Mouse (Mus musculus): ENCODE results near the gene Fam129a. TPM values are rescaled to one million over a fixed set of nuclear protein-coding genes. Genes with fewer than 3 reads are reported as not detected.
A peak's percentile ranks its signal among the peaks of the same experiment; 100 is the strongest.

The Fam129a gene
- total and polyA plus RNA-seq, 2 experiments from 2014 or later = 1.7 to 2.6 TPM

DNA sequence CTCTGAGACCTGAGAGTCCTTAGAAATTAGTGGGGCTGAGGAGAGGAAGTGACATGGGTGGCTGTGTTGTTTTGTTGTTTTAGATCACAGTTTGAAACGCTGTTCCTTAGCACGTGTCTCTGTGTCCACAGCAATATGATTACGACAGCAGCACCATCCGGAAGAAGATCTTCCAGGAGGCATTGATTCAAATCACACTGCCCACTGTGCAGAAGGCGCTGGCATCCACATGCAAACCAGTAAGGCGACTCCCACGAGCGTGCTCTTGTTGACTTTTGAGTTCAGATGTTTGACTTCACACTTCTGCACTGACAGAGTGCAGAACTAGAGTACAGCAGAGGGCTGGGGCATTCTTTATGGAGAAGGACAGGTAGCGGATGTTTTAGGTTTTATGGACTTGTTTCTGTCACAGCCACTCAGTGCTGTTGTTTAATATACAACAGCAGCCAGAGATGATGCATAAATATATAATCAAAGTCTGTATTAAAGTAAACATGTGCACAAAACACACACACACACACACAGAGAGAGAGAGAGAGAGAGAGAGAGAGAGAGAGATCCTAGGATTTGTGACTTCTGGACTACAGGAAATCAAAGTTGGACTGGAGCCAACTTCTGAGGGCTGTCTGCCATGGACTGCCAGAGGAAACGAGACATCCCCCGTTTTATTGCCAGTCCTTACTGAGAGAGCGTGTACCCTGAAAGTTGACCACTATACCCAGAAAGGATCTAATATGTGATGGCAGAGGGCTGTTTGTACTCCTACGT lies 138.2 kb downstream of the Fam129a start:
- Histone ChIP-seq H3K4me3 (ENCODE audit: low read length) (no peak overlapping the region), H3K27ac (no peak overlapping the region), H3K4me2 (ENCODE audit: low read depth, low read length) (0 out of 2 replicates have a peak overlapping the region, but pooled peaks have one; percentile 1), H3K9ac (replicated peaks; ENCODE audit: low read length) (no peak overlapping the region), H3K4me1 (ENCODE audit: insufficient read depth, low read length) (no peaks in the 10 kb centered on the region), H3K27me3 (ENCODE audit: insufficient read depth, low read length) (no peaks in the 10 kb centered on the region), H3K36me3 (ENCODE audit: insufficient read depth, low read length) (no peaks in the 10 kb centered on the region), H3K9me3 (ENCODE audit: low read length) (no peaks in the 10 kb centered on the region)
- no peak for ATAC-seq
- DNase-seq (ENCODE audit: low spot score) = peak; percentile 71
- TF ChIP-seq CTCF (IDR thresholded peaks at IDR 0.05; ENCODE audit: low read depth) = no peak
- 55% methylated on average over 13 of the region's 13 CpGs for WGBS

DNA sequence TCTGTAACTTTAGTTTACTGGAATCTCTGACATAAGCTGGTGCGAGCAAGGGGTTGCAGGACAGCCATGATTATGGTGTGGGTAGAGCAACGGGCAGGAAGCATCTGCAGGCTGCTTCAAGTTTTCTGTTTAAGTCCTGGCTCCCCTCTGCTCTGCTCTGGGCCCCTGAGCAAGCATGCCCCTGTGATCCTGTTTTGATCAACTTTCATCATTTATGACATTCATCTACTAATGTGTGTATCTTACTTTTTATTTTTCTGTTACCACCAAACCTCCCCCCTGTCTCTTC lies 138.7 kb downstream of the Fam129a start:
- no peaks in the 10 kb centered on the region for H3K27me3 ChIP-seq (ENCODE audit: insufficient read depth, low read length)

DNA sequence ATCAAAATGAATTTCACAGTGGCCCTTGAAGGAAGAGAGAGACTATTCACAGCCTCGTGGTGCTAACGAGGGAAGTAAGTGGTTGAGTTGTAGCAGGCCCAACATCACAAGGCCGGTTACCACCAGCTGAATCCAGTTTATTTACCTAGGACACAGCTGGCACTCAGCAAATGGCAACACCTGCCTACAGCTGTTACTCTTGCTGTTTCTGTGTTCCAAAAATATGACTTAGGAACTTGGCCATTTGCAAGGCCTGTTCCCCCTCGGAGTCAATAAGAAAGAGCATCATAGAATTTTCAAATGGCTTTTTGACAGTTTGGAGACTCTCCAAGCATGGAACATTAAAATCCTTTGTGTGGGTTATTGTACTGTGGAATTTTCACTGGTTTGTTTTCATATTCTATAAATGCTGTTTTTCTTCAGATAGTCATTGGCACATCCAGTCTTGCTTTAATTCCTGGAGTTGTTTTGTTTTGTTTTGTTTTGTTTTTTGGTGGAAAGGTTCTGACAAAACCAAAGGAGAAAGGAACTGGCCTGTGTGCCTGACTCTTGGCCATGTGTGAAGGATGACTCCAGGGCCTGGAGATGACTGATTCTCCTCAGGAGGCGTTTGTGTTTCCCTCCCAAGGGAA lies 139.6 kb downstream of the Fam129a start:
- no peak for ATAC-seq
- Histone ChIP-seq H3K9me3 (ENCODE audit: low read length) (no peaks in the 10 kb centered on the region), H3K4me2 (ENCODE audit: low read depth, low read length) (no peak overlapping the region), H3K4me3 (ENCODE audit: low read length) (no peak overlapping the region), H3K4me1 (ENCODE audit: insufficient read depth, low read length) (no peaks in the 10 kb centered on the region), H3K27me3 (ENCODE audit: insufficient read depth, low read length) (no peaks in the 10 kb centered on the region), H3K27ac (no peak overlapping the region), H3K36me3 (ENCODE audit: insufficient read depth, low read length) (no peaks in the 10 kb centered on the region), H3K9ac (replicated peaks; ENCODE audit: low read length) (no peak overlapping the region)
- no peak for DNase-seq (ENCODE audit: low spot score)
- no peak for TF ChIP-seq CTCF (IDR thresholded peaks at IDR 0.05; ENCODE audit: low read depth)
- WGBS = 63% methylated on average over 5 of the region's 5 CpGs

More for the DNA sequence above, 138.7 kb downstream of the Fam129a start:
- Histone ChIP-seq H3K4me1 (ENCODE audit: insufficient read depth, low read length) (no peaks in the 10 kb centered on the region), H3K36me3 (ENCODE audit: insufficient read depth, low read length) (no peaks in the 10 kb centered on the region), H3K4me3 (ENCODE audit: low read length) (no peak overlapping the region), H3K9me3 (ENCODE audit: low read length) (no peaks in the 10 kb centered on the region), H3K27ac (no peak overlapping the region), H3K4me2 (ENCODE audit: low read depth, low read length) (0 out of 2 replicates have a peak overlapping the region, but pooled peaks have one; percentile 1), H3K9ac (replicated peaks; ENCODE audit: low read length) (no peak overlapping the region)
- DNase-seq (ENCODE audit: low spot score) (no peak), ATAC-seq (no peak)
- no peak for TF ChIP-seq CTCF (IDR thresholded peaks at IDR 0.05; ENCODE audit: low read depth)
- WGBS = 55% methylated on average over 2 of the region's 2 CpGs

DNA sequence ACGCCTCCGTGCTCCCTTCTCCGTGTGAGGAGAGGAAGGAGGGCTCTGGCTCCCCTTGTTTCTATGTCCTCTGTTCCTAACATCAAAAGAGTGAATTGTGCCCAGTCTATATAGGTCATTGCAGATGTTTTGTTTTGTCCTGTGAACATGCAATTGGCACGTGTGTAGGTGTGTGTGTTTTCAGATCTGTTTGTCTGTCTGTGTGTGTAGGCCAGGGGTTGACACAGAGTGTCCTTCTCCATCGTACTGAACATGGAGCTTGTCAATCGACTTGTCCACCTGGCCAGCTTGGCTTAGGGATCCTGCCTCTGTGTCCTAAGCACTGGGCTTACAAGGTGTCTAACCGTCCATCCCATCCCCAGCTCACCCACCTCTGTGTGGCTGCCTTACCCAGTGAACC lies 140.1 kb downstream of the Fam129a start:
- no peaks in the 10 kb centered on the region for H3K36me3 ChIP-seq (ENCODE audit: insufficient read depth, low read length)
- no peak for ATAC-seq
- no peaks in the 10 kb centered on the region for H3K4me1 ChIP-seq (ENCODE audit: insufficient read depth, low read length)
- H3K9me3 ChIP-seq (ENCODE audit: low read length) = no peaks in the 10 kb centered on the region
- no peak for TF ChIP-seq CTCF (IDR thresholded peaks at IDR 0.05; ENCODE audit: low read depth)
- DNase-seq (ENCODE audit: low spot score) = no peak
- 71% methylated on average over 7 of the region's 7 CpGs for WGBS
- no peaks in the 10 kb centered on the region for H3K27me3 ChIP-seq (ENCODE audit: insufficient read depth, low read length)
- no peak overlapping the region for H3K9ac ChIP-seq (replicated peaks; ENCODE audit: low read length)
- no peak overlapping the region for H3K4me2 ChIP-seq (ENCODE audit: low read depth, low read length)
- H3K4me3 ChIP-seq (ENCODE audit: low read length) = no peak overlapping the region
- H3K27ac ChIP-seq = no peak overlapping the region

DNA sequence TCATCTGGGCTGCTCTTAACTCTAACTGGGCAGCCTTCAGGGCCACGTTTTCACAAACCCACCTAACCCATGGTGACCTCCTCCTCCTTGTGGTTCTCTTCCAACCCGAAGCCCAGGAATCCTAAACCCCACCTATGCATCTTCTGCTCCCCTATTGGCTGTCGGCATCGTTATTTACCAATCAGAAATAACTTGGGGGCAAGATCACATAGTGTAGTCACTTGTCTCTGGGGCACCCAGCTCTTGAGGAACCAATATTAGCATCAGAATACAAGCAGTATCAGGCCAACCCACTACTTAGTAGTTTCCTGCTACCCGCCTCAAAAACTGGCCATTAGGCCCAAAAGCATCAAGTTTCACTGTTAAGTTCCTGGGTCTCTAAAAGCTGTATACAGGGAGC lies 141.7 kb downstream of the Fam129a start:
- 44% methylated on average over 5 of the region's 5 CpGs for WGBS
- no peak overlapping the region for H3K27ac ChIP-seq
- no peak overlapping the region for H3K9ac ChIP-seq (replicated peaks; ENCODE audit: low read length)
- no peak overlapping the region for H3K4me2 ChIP-seq (ENCODE audit: low read depth, low read length)
- no peak for ATAC-seq
- TF ChIP-seq CTCF (IDR thresholded peaks at IDR 0.05; ENCODE audit: low read depth) = no peak
- H3K27me3 ChIP-seq (ENCODE audit: insufficient read depth, low read length) = no peaks in the 10 kb centered on the region
- H3K9me3 ChIP-seq (ENCODE audit: low read length) = no peaks in the 10 kb centered on the region
- no peaks in the 10 kb centered on the region for H3K36me3 ChIP-seq (ENCODE audit: insufficient read depth, low read length)
- DNase-seq (ENCODE audit: low spot score) = no peak
- H3K4me3 ChIP-seq (ENCODE audit: low read length) = no peak overlapping the region
- H3K4me1 ChIP-seq (ENCODE audit: insufficient read depth, low read length) = no peaks in the 10 kb centered on the region

DNA sequence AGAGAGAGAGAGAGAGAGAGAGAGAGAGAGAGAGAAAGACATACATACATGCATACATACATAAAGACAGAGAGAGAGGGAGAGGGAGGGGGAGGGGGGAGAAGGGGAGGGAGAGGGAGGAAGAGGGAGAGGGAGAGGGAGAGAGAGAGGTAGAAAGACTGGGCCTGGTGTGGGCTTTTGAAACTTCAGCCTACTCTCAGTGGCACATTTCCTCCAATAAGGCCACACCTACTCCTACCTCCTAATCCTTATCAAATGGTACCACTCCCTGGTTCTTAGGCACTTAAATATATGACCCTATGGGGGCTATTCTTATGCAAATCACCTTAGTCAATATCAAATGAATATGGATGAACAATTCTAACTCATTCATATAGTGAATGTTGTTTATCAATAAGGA lies 142.6 kb downstream of the Fam129a start:
- Histone ChIP-seq H3K9ac (replicated peaks; ENCODE audit: low read length) (no peak overlapping the region), H3K36me3 (ENCODE audit: insufficient read depth, low read length) (no peaks in the 10 kb centered on the region), H3K4me2 (ENCODE audit: low read depth, low read length) (no peak overlapping the region), H3K9me3 (ENCODE audit: low read length) (no peaks in the 10 kb centered on the region), H3K27me3 (ENCODE audit: insufficient read depth, low read length) (no peaks in the 10 kb centered on the region), H3K27ac (no peak overlapping the region), H3K4me3 (ENCODE audit: low read length) (no peak overlapping the region), H3K4me1 (ENCODE audit: insufficient read depth, low read length) (no peaks in the 10 kb centered on the region)
- no peak for TF ChIP-seq CTCF (IDR thresholded peaks at IDR 0.05; ENCODE audit: low read depth)
- no peak for ATAC-seq
- no peak for DNase-seq (ENCODE audit: low spot score)

All from hindbrain, postnatal 0 days (tissue).